Mouse (Mus musculus): ENCODE data around the gene Oprl1. TPM values are rescaled to one million over a fixed set of nuclear protein-coding genes. Genes with fewer than 3 reads are reported as not detected.

Gene Oprl1
- polyA plus RNA-seq (2014; fragmentation: Illumina TruSeq; extraction: RNeasy Lipid Tissue Mini Kit (QIAGEN cat#74804); ENCODE audit: insufficient read depth, low read depth, low replicate concordance) = not detected

GRCm38 (mm10) chr2:181714903-181715326 is at the start of gene Oprl1:
Oprl1 (plus strand) TSS chr2:181715016.

GRCm38 (mm10) chr2:181671326-181671725 is 43.5 kb upstream of the Oprl1 start, which contains the start of gene Sox18:
Sox18 (minus strand) TSS chr2:181671640.

GRCm38 (mm10) chr2:181679951-181680715 is 34.7 kb upstream of the Oprl1 start, which contains the start of gene Tcea2:
Tcea2 (plus strand) TSS chr2:181680310.

GRCm38 (mm10) chr2:181693339-181694280 is 21.2 kb upstream of the Oprl1 start, which contains the start of gene Rgs19:
Rgs19 (minus strand) TSS chr2:181693977.

GRCm38 (mm10) chr2:181698241-181698640 is 16.6 kb upstream of the Oprl1 start, which contains the start of gene Lkaaear1:
Lkaaear1 (minus strand) TSS chr2:181698442.

GRCm38 (mm10) chr2:181763006-181763830 is 48.4 kb downstream of the Oprl1 start, which contains the start of gene Myt1:
Myt1 (plus strand) TSS chr2:181763332.

Other genes starting within 250 kb of the Oprl1 start
- gene Abhd16b, start 221.8 kb upstream of the Oprl1 start, polyA plus RNA-seq (2014; fragmentation: Illumina TruSeq; extraction: RNeasy Lipid Tissue Mini Kit (QIAGEN cat#74804); ENCODE audit: insufficient read depth, low read depth, low replicate concordance) = not detected
- 87.0 TPM for gene Tpd52l2, start 217.9 kb upstream of the Oprl1 start, polyA plus RNA-seq (2014; fragmentation: Illumina TruSeq; extraction: RNeasy Lipid Tissue Mini Kit (QIAGEN cat#74804); ENCODE audit: insufficient read depth, low read depth, low replicate concordance)
- 21.3 TPM for gene Dnajc5, start 194.5 kb upstream of the Oprl1 start, polyA plus RNA-seq (2014; fragmentation: Illumina TruSeq; extraction: RNeasy Lipid Tissue Mini Kit (QIAGEN cat#74804); ENCODE audit: insufficient read depth, low read depth, low replicate concordance)
- 36.1 TPM for gene Uckl1, start 130.1 kb upstream of the Oprl1 start, polyA plus RNA-seq (2014; fragmentation: Illumina TruSeq; extraction: RNeasy Lipid Tissue Mini Kit (QIAGEN cat#74804); ENCODE audit: insufficient read depth, low read depth, low replicate concordance)
- 23.2 TPM for gene Prpf6, start 123.1 kb upstream of the Oprl1 start, polyA plus RNA-seq (2014; fragmentation: Illumina TruSeq; extraction: RNeasy Lipid Tissue Mini Kit (QIAGEN cat#74804); ENCODE audit: insufficient read depth, low read depth, low replicate concordance)
- 5.6 TPM for gene Zfp512b, start 122.2 kb upstream of the Oprl1 start, polyA plus RNA-seq (2014; fragmentation: Illumina TruSeq; extraction: RNeasy Lipid Tissue Mini Kit (QIAGEN cat#74804); ENCODE audit: insufficient read depth, low read depth, low replicate concordance)
- 7.1 TPM for gene Samd10, start 115.8 kb upstream of the Oprl1 start, polyA plus RNA-seq (2014; fragmentation: Illumina TruSeq; extraction: RNeasy Lipid Tissue Mini Kit (QIAGEN cat#74804); ENCODE audit: insufficient read depth, low read depth, low replicate concordance)
- gene Gm29797, start 58.0 kb upstream of the Oprl1 start, polyA plus RNA-seq (2014; fragmentation: Illumina TruSeq; extraction: RNeasy Lipid Tissue Mini Kit (QIAGEN cat#74804); ENCODE audit: insufficient read depth, low read depth, low replicate concordance) = not detected
- 89.4 TPM for gene Sox18, start 43.4 kb upstream of the Oprl1 start, polyA plus RNA-seq (2014; fragmentation: Illumina TruSeq; extraction: RNeasy Lipid Tissue Mini Kit (QIAGEN cat#74804); ENCODE audit: insufficient read depth, low read depth, low replicate concordance)
- 8.7 TPM for gene Tcea2, start 34.7 kb upstream of the Oprl1 start, polyA plus RNA-seq (2014; fragmentation: Illumina TruSeq; extraction: RNeasy Lipid Tissue Mini Kit (QIAGEN cat#74804); ENCODE audit: insufficient read depth, low read depth, low replicate concordance)
- 29.7 TPM for gene Rgs19, start 21.0 kb upstream of the Oprl1 start, polyA plus RNA-seq (2014; fragmentation: Illumina TruSeq; extraction: RNeasy Lipid Tissue Mini Kit (QIAGEN cat#74804); ENCODE audit: insufficient read depth, low read depth, low replicate concordance)
- gene Lkaaear1, start 16.6 kb upstream of the Oprl1 start, polyA plus RNA-seq (2014; fragmentation: Illumina TruSeq; extraction: RNeasy Lipid Tissue Mini Kit (QIAGEN cat#74804); ENCODE audit: insufficient read depth, low read depth, low replicate concordance) = not detected
- not detected for gene Myt1, start 48.3 kb downstream of the Oprl1 start, polyA plus RNA-seq (2014; fragmentation: Illumina TruSeq; extraction: RNeasy Lipid Tissue Mini Kit (QIAGEN cat#74804); ENCODE audit: insufficient read depth, low read depth, low replicate concordance)
- 22.3 TPM for gene Pcmtd2, start 122.8 kb downstream of the Oprl1 start, polyA plus RNA-seq (2014; fragmentation: Illumina TruSeq; extraction: RNeasy Lipid Tissue Mini Kit (QIAGEN cat#74804); ENCODE audit: insufficient read depth, low read depth, low replicate concordance)
- 19.1 TPM for gene Polr3k, start 149.3 kb downstream of the Oprl1 start, polyA plus RNA-seq (2014; fragmentation: Illumina TruSeq; extraction: RNeasy Lipid Tissue Mini Kit (QIAGEN cat#74804); ENCODE audit: insufficient read depth, low read depth, low replicate concordance)

Data from lung, adult 10 weeks (tissue).